Mouse (Mus musculus) kidney, embryonic 15.5 days (tissue): ENCODE measurements at regions not wholly inside any gene's neighbourhood (a gene's known extent, or its start where the extent isn't known, plus 50 kb on each side); places are given as distances from the start of the nearest gene placed in this dataset.

Experiments used
- ATAC-seq: fragments of 200-750 bp; cut with Nextera tagmentation; replicated peaks from 2 replicates; pipeline ENCODE4 v1.8.0; 2017; ENCODE audit warnings: moderate TSS enrichment; ENCODE audit not compliant: low FRiP score
- H3K27ac ChIP-seq: fragments of 300-500 bp; sonication (generic); 2 replicates; pipeline ENCODE4 v1.5.1; 2015; ENCODE audit warnings: mild to moderate bottlenecking, inconsistent platforms
- H3K27me3 ChIP-seq: fragments of 300-500 bp; sonication (generic); 2 replicates; pipeline ENCODE4 v1.6.1; 2015; ENCODE audit warnings: inconsistent platforms
- H3K36me3 ChIP-seq: fragments of 300-500 bp; sonication (generic); 2 replicates; pipeline ENCODE4 v1.6.1; 2015; ENCODE audit warnings: inconsistent platforms
- H3K4me1 ChIP-seq: fragments of 300-500 bp; sonication (generic); 2 replicates; pipeline ENCODE4 v1.6.1; 2015; ENCODE audit warnings: inconsistent platforms
- H3K4me2 ChIP-seq: fragments of 300-500 bp; sonication (generic); 2 replicates; pipeline ENCODE4 v1.6.1; 2015; ENCODE audit warnings: moderate library complexity, mild to moderate bottlenecking, inconsistent platforms
- H3K4me3 ChIP-seq: fragments of 300-500 bp; sonication (generic); replicated peaks from 2 replicates; pipeline ENCODE4 v1.5.1; 2015; ENCODE audit warnings: mild to moderate bottlenecking, inconsistent platforms
- H3K9ac ChIP-seq: fragments of 300-500 bp; sonication (generic); 2 replicates; pipeline ENCODE4 v1.6.1; 2015; ENCODE audit warnings: mild to moderate bottlenecking, inconsistent platforms
- H3K9me3 ChIP-seq: fragments of 300-500 bp; sonication (generic); replicated peaks from 2 replicates; pipeline ENCODE4 v1.6.1; 2016; ENCODE audit warnings: inconsistent platforms
- WGBS: fragments of 180-500 bp; shearing (Covaris S2); methylation state at CpG from one replicate; pipeline ENCODE4 v1.1.7; 2015; ENCODE audit warnings: mixed read lengths; 5-methylcytosine and 5-hydroxymethylcytosine counted together

DNA sequence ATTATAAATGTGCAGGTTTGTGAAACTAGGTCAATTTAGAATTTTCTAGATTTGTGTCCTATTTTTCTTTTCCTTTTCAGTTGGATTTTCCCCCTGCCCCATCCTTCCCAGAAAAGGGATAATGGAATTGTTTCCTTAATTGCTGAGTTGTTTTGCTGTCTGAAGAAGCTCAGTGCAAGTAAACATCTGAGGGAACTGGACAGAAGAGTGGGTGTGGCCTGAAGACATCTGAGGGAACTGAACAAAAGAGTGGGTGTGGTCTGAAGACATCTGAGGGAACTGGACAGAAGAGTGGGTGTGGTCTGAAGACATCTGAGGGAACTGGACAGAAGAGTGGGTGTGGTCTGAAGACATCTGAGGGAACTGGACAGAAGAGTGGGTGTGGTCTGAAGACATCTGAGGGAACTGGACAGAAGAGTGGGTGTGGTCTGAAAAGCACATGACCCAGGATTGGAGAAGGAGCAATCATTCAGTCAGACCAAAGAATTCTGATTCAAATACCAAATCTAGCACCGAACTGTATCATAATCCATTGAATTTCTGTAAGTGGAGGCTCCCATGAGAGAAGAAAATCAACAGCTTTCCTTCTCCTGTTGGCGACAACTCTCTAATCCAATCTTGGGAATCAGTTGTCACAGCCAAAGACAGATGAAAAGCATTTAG, 1479.8 kb downstream of the 4930444P10Rik start:
- H3K9ac ChIP-seq: no peak overlapping the region
- WGBS: 93% methylated on average over 2 of the region's 2 CpGs
- no peak overlapping the region for H3K4me3 ChIP-seq
- H3K9me3 ChIP-seq: no peaks in the 10 kb centered on the region
- H3K27me3 ChIP-seq: no peaks in the 10 kb centered on the region
- ATAC-seq: no peak
- H3K27ac ChIP-seq: no peak overlapping the region
- H3K36me3 ChIP-seq: no peaks in the 10 kb centered on the region
- no peaks in the 10 kb centered on the region for H3K4me1 ChIP-seq
- no peak overlapping the region for H3K4me2 ChIP-seq

DNA sequence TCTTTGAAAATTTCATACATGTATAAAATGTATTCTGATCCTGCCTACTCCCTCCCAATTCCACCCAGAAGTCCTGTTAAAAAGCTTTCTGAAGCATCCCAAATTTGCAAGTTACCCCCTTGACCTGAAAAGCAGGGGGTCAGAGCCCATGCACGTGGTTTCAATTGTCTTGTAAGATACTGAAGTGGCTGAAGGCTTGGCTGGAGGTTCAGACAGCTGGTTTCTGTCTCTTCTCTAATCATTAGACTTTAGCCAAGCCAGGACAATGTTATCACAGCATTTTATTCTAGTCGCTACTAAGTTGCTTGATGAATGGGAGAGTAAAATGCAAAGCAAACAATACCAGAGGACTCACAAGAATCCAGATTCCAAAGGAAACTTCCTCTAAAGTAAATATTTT, 1484.1 kb downstream of the 4930444P10Rik start:
- no peaks in the 10 kb centered on the region for H3K36me3 ChIP-seq
- H3K27ac ChIP-seq: no peak overlapping the region
- H3K4me3 ChIP-seq: no peak overlapping the region
- no peaks in the 10 kb centered on the region for H3K9me3 ChIP-seq
- no peaks in the 10 kb centered on the region for H3K27me3 ChIP-seq
- no peak overlapping the region for H3K9ac ChIP-seq
- ATAC-seq: no peak
- no peaks in the 10 kb centered on the region for H3K4me1 ChIP-seq
- H3K4me2 ChIP-seq: no peak overlapping the region
- 18% methylated on average over 2 of the region's 2 CpGs for WGBS

DNA sequence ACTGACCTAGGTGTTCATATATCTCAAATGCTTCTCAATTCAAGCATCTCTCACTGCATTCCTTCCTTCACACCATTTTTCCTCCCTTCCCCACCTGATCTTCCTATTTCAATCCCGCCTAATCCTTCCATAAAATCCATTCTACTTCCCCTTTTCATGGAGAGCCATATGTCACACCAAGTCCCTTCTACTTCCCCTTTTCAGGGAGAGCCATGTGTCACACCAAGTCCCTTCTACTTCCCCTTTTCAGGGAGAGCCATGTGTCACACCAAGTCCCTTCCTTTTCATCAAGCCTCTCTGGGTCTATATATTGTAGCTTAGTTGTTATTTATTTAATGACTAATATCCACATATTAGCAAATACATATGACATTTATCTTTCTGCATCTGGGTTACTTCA, 1497.2 kb downstream of the 4930444P10Rik start:
- Histone ChIP-seq H3K27me3 (no peaks in the 10 kb centered on the region), H3K4me3 (no peak overlapping the region), H3K9ac (no peak overlapping the region), H3K27ac (no peak overlapping the region), H3K36me3 (no peaks in the 10 kb centered on the region), H3K9me3 (no peaks in the 10 kb centered on the region), H3K4me2 (no peak overlapping the region), H3K4me1 (no peaks in the 10 kb centered on the region)
- WGBS: 83% methylated on average over 1 of the region's 1 CpGs
- ATAC-seq: no peak

DNA sequence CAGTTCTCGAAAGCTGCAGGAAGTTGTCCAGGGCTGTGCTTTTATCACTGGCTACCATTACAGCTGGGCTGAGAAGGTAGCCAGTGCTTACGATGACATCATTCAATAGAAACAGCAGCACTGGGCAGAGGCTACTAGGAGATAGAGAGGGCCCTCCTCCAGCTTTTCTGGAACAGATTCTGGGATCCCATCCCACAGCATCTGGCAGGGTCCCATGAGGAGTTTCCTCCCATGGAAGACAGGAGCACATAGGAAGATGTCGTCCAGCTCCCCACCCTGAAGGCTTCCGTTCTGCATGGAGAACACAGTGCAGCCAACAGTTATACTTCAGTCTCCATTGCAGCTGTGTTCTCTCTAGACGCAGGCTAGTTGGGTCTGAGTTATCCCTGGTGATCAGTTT, 1503.2 kb downstream of the 4930444P10Rik start:
- no peak overlapping the region for H3K9ac ChIP-seq
- H3K4me3 ChIP-seq: no peak overlapping the region
- H3K4me1 ChIP-seq: no peaks in the 10 kb centered on the region
- no peaks in the 10 kb centered on the region for H3K36me3 ChIP-seq
- H3K4me2 ChIP-seq: no peak overlapping the region
- no peaks in the 10 kb centered on the region for H3K9me3 ChIP-seq
- ATAC-seq: no peak
- H3K27me3 ChIP-seq: no peaks in the 10 kb centered on the region
- no peak overlapping the region for H3K27ac ChIP-seq
- WGBS: 82% methylated on average over 5 of the region's 5 CpGs

DNA sequence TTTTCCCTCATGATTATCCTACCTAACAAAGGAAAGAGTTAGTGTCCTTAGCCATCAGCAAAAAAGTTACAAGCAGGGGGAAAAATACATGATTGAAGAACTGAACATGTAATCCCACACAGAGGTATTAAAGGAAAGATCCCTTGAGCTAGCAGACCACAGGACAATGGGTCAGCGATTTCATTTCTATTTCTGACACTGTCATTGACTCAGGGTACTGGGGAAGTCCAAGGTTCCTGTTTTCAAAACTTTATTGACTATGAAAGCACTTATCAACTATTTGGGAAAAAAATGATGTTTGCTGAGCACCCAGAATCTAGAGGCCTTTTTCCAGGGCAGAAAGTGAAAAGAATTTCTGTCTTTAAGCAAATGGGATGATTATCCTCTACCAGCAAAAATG, 1513.7 kb downstream of the 4930444P10Rik start:
- H3K4me3 ChIP-seq: no peak overlapping the region
- no peaks in the 10 kb centered on the region for H3K4me1 ChIP-seq
- H3K9me3 ChIP-seq: no peaks in the 10 kb centered on the region
- WGBS: 79% methylated on average over 1 of the region's 1 CpGs
- peaks cover 21% of the 10 kb centered on the region for H3K27me3 ChIP-seq
- H3K27ac ChIP-seq: no peak overlapping the region
- no peak overlapping the region for H3K4me2 ChIP-seq
- no peaks in the 10 kb centered on the region for H3K36me3 ChIP-seq
- ATAC-seq: no peak
- no peak overlapping the region for H3K9ac ChIP-seq

DNA sequence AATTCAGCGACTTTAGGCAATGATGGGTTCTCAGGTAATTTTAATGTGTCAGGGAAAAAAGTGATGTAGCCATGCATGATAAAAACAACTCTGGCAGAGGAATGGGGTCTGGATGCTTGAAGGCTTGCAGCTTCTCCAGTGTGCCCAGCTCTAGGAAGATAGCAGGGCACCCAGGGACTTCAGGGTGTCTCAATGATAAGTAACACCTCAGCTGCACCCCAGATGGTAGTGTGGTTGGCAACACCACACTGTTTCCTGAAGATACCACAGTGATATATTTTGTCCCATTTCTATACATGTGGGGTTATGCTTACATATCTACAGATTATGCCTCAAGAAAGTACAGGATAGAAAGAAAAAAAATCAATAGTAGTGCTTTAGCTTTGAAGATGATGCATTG, 1516.9 kb downstream of the 4930444P10Rik start:
- Histone ChIP-seq H3K27ac (no peak overlapping the region), H3K36me3 (no peaks in the 10 kb centered on the region), H3K4me3 (no peak overlapping the region), H3K4me2 (no peak overlapping the region), H3K4me1 (no peaks in the 10 kb centered on the region), H3K9ac (no peak overlapping the region), H3K27me3 (peaks cover 31% of the 10 kb centered on the region), H3K9me3 (no peaks in the 10 kb centered on the region)
- no peak for ATAC-seq
- 94% methylated on average over 1 of the region's 1 CpGs for WGBS

DNA sequence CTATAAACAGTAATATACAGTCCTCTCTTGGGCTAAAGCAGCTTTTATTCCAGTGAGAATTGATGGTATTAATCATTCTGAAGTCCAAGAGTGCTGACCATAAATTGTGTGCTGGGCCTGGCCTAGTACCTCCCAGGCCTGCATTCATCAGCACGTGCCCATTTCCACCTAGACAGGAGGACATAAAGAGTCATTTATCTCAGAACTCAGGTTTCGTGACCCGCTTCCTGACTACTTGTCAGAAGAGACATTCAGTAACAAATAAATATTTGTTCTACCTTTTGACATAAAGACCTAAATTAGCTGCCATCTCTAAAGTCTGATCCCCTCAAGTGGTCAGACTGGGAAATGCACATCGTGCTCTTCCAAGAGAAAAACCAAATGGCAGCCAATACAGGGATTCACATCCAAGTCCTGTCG, 1522.6 kb downstream of the 4930444P10Rik start:
- peaks cover 23% of the 10 kb centered on the region for H3K27me3 ChIP-seq
- H3K9me3 ChIP-seq: no peaks in the 10 kb centered on the region
- WGBS: 9% methylated on average over 5 of the region's 5 CpGs
- no peak overlapping the region for H3K4me3 ChIP-seq
- H3K4me1 ChIP-seq: peaks cover 3% of the 10 kb centered on the region; the same call in 1 of the 2 replicates
- no peak overlapping the region for H3K4me2 ChIP-seq
- H3K36me3 ChIP-seq: no peaks in the 10 kb centered on the region
- H3K9ac ChIP-seq: no peak overlapping the region
- peak; percentile 93 for ATAC-seq
- H3K27ac ChIP-seq: no peak overlapping the region

DNA sequence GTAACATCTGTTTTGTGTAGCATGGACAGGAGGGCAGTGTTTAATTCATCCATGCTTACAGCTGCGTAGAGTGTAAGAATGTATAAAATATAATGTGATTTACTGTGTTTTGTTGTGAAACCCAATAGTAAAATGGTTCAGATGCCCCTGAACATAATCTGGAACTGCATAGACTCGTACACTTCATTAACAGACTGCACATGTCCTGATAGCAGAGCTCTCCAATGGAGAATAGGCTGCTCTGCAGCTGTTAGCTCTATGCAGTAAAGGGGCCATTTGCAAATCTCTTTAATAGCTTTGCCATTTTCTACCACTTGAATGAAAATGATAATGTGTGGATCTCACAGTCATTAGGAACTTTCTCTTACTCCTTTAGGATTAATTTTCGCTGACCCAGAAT, 1523.0 kb downstream of the 4930444P10Rik start:
- H3K9me3 ChIP-seq: no peaks in the 10 kb centered on the region
- 29% methylated on average over 3 of the region's 3 CpGs for WGBS
- no peak overlapping the region for H3K4me3 ChIP-seq
- H3K9ac ChIP-seq: no peak overlapping the region
- ATAC-seq: peak; percentile 91
- H3K27ac ChIP-seq: no peak overlapping the region
- H3K4me2 ChIP-seq: no peak overlapping the region
- H3K4me1 ChIP-seq: peaks cover 3% of the 10 kb centered on the region; the same call in 1 of the 2 replicates
- peaks cover 18% of the 10 kb centered on the region for H3K27me3 ChIP-seq
- no peaks in the 10 kb centered on the region for H3K36me3 ChIP-seq

DNA sequence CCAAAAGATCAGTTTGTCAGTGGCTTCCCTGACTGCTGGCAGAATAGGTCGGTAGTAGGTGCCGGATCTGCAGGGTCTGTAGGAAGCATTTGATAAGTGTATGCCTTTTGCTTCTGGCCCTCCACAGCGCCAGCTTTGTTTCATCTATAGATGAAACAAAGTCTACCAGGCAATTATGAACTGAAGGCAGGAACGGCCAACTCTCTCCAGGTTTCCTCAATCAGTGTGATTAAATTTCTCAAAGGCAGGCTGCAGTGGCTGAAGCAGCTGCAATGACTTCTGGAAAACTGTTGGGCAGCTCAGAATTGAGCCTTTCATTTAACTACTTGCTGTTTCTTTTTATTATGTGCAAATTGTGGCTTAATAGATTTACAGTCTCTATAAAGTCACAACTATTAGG, 1526.1 kb downstream of the 4930444P10Rik start:
- Histone ChIP-seq H3K4me2 (no peak overlapping the region), H3K4me3 (no peak overlapping the region), H3K4me1 (peaks cover 3% of the 10 kb centered on the region; the same call in 1 of the 2 replicates), H3K27ac (no peak overlapping the region), H3K9me3 (no peaks in the 10 kb centered on the region), H3K9ac (no peak overlapping the region), H3K27me3 (peaks cover 11% of the 10 kb centered on the region), H3K36me3 (no peaks in the 10 kb centered on the region)
- no peak for ATAC-seq
- WGBS: 38% methylated on average over 4 of the region's 4 CpGs

DNA sequence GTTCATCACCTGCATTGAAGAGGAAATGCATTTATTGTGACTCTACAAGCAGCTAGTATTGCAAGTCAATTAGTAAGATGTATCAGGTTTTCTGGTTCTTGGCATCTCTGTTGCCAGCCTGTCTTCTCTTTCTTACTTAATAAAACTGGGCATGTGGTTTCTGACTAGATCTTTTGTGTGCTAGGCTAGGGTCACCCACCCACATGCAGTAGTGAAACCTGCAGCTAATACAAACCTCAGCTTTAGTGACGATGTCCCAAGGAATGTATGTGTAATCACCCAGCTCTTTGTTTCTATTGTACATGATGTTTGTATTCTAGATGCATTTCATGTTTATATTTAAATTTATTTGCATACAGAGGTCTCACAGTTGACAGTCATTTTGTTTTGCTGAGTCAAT, 1526.7 kb downstream of the 4930444P10Rik start:
- Histone ChIP-seq H3K9me3 (no peaks in the 10 kb centered on the region), H3K36me3 (no peaks in the 10 kb centered on the region), H3K27me3 (peaks cover 11% of the 10 kb centered on the region), H3K4me2 (no peak overlapping the region), H3K9ac (no peak overlapping the region), H3K4me3 (no peak overlapping the region), H3K27ac (no peak overlapping the region), H3K4me1 (peaks cover 3% of the 10 kb centered on the region; the same call in 1 of the 2 replicates)
- ATAC-seq: no peak
- WGBS: 74% methylated on average over 1 of the region's 1 CpGs
